Mouse (Mus musculus): ENCODE results near the gene Slc43a1. TPM values are rescaled to one million over a fixed set of nuclear protein-coding genes. Genes with fewer than 3 reads are reported as not detected.

Slc43a1 gene
- polyA plus RNA-seq, 1 experiment from 2014 or later = 153 TPM

GRCm38 (mm10) chr2:84872105-84872716 lies 33.6 kb downstream of the Slc43a1 start:
- ATAC-seq = no peak
- H3K4me2 ChIP-seq = peak overlapping the region; percentile 67
- H3K27ac ChIP-seq = no peak overlapping the region
- WGBS (ENCODE audit: insufficient replicate concordance) = 3% methylated on average over 78 of the region's 78 CpGs
- peaks cover 23% of the 10 kb centered on the region for H3K4me1 ChIP-seq
- H3K9ac ChIP-seq = peak overlapping the region; percentile 37
- no peaks in the 10 kb centered on the region for H3K36me3 ChIP-seq
- no peaks in the 10 kb centered on the region for H3K9me3 ChIP-seq (replicated peaks)
- H3K27me3 ChIP-seq (replicated peaks) = peaks cover 100% of the 10 kb centered on the region
- H3K4me3 ChIP-seq = peak overlapping the region; percentile 51

GRCm38 (mm10) chr2:84875842-84876241 lies 37.2 kb downstream of the Slc43a1 start:
- no peak overlapping the region for H3K9ac ChIP-seq
- peaks cover 10% of the 10 kb centered on the region for H3K4me1 ChIP-seq
- H3K27ac ChIP-seq = no peak overlapping the region
- peaks cover 97% of the 10 kb centered on the region for H3K27me3 ChIP-seq (replicated peaks)
- H3K4me2 ChIP-seq = no peak overlapping the region
- H3K4me3 ChIP-seq = no peak overlapping the region
- H3K36me3 ChIP-seq = no peaks in the 10 kb centered on the region
- no peak for ATAC-seq
- WGBS (ENCODE audit: insufficient replicate concordance) = 35% methylated on average over 6 of the region's 6 CpGs
- H3K9me3 ChIP-seq (replicated peaks) = no peaks in the 10 kb centered on the region

- no peak overlapping the region for H3K9ac ChIP-seq
- H3K4me3 ChIP-seq = no peak overlapping the region
- peaks cover 97% of the 10 kb centered on the region for H3K27me3 ChIP-seq (replicated peaks)
- peaks cover 15% of the 10 kb centered on the region; the same call in 1 of the 2 replicates for H3K4me1 ChIP-seq
- no peak for ATAC-seq
- no peaks in the 10 kb centered on the region for H3K36me3 ChIP-seq
- H3K9me3 ChIP-seq (replicated peaks) = no peaks in the 10 kb centered on the region
- H3K4me2 ChIP-seq = no peak overlapping the region
- WGBS (ENCODE audit: insufficient replicate concordance) = 74% methylated on average over 8 of the region's 8 CpGs
- no peak overlapping the region for H3K27ac ChIP-seq
These were observed 41.9 kb downstream of the Slc43a1 start for GRCm38 (mm10) chr2:84880590-84880989.

DNA sequence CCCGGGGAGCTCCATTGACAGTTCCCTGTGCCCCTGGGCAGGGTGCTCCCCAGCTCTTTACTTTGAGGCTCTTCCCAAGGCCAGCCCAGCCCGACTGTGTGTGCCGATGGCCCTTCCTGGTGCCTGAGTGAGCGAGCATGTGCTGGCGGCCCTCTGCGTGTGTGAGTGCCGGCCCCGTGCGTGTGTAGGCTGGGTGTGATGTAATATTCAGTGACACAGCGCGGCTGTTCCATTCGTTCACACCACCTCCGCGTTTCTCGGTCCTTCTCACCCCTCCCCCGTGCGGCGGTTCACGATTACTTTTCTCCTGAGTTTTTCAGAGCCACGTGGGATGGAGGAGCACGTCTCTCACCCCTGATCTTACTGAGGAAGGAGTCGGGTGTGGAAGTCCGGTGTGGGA lies 44.0 kb downstream of the Slc43a1 start:
- Histone ChIP-seq H3K27ac (no peak overlapping the region), H3K27me3 (replicated peaks) (peaks cover 97% of the 10 kb centered on the region), H3K4me3 (no peak overlapping the region), H3K4me2 (peak overlapping the region; percentile 22; the same call in 1 of the 2 replicates), H3K4me1 (peaks cover 32% of the 10 kb centered on the region), H3K9me3 (replicated peaks) (no peaks in the 10 kb centered on the region), H3K9ac (no peak overlapping the region), H3K36me3 (no peaks in the 10 kb centered on the region)
- ATAC-seq = no peak
- WGBS (ENCODE audit: insufficient replicate concordance) = 7% methylated on average over 23 of the region's 23 CpGs

DNA sequence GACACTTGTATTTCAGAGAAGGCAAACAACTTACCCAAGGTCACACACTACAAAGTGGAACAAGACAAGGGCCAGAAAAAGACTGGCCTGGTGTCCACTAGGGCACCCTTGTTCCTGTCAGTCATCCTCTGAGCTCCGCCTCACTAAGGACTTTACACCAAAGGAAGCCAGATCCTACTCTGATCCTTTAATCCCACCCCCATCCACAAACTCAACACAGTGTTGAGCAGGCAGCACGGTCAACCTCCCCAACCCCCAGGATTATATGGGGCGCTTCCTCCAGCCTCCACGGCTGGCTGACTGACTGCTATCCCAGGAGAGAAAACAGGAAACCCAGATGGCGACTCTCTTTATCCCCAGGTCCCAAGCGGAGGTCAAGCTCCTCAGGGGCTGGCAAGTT lies 44.4 kb downstream of the Slc43a1 start:
- Histone ChIP-seq H3K27me3 (replicated peaks) (peaks cover 97% of the 10 kb centered on the region), H3K9ac (no peak overlapping the region), H3K36me3 (no peaks in the 10 kb centered on the region), H3K27ac (no peak overlapping the region), H3K9me3 (replicated peaks) (no peaks in the 10 kb centered on the region), H3K4me3 (no peak overlapping the region; the same call in 1 of the 2 replicates), H3K4me2 (peak overlapping the region; percentile 22; the same call in 1 of the 2 replicates), H3K4me1 (peaks cover 37% of the 10 kb centered on the region)
- peak; percentile 24; the same call in 1 of the 2 replicates for ATAC-seq
- 12% methylated on average over 6 of the region's 6 CpGs for WGBS (ENCODE audit: insufficient replicate concordance)

GRCm38 (mm10) chr2:84883530-84883929 lies 44.9 kb downstream of the Slc43a1 start:
- no peak overlapping the region; the same call in 1 of the 2 replicates for H3K4me3 ChIP-seq
- no peak overlapping the region for H3K27ac ChIP-seq
- ATAC-seq = no peak
- H3K4me1 ChIP-seq = peaks cover 41% of the 10 kb centered on the region
- peaks cover 98% of the 10 kb centered on the region for H3K27me3 ChIP-seq (replicated peaks)
- no peak overlapping the region for H3K9ac ChIP-seq
- H3K4me2 ChIP-seq = peak overlapping the region; percentile 22
- WGBS (ENCODE audit: insufficient replicate concordance) = 6% methylated on average over 10 of the region's 11 CpGs
- no peaks in the 10 kb centered on the region for H3K9me3 ChIP-seq (replicated peaks)
- no peaks in the 10 kb centered on the region for H3K36me3 ChIP-seq

GRCm38 (mm10) chr2:84883942-84884341 lies 45.3 kb downstream of the Slc43a1 start:
- Histone ChIP-seq H3K36me3 (no peaks in the 10 kb centered on the region), H3K4me2 (no peak overlapping the region), H3K27ac (no peak overlapping the region), H3K9me3 (replicated peaks) (no peaks in the 10 kb centered on the region), H3K4me1 (peaks cover 45% of the 10 kb centered on the region), H3K9ac (no peak overlapping the region), H3K27me3 (replicated peaks) (peaks cover 100% of the 10 kb centered on the region), H3K4me3 (no peak overlapping the region)
- no peak for ATAC-seq
- 55% methylated on average over 4 of the region's 4 CpGs for WGBS (ENCODE audit: insufficient replicate concordance)

DNA sequence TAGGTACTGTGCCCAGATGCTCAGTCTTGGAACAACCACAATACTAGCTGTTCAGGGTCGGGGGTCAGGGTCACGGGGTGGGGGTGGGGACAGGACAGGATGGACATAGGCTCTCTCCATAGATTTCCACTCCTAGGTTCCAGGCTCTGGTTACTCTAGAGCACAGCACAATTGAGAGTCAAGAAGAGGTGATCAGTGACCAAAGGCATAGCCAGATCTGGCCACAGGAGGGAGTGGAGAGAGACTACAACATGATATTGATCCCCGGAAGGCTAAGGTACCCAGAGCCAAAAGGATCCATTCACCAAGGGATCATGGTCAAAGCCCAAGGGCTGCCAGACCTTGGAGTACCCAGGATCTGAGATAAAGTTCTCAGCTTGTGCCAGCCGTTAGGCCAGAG lies 46.0 kb downstream of the Slc43a1 start:
- H3K27me3 ChIP-seq (replicated peaks) = peaks cover 100% of the 10 kb centered on the region
- 29% methylated on average over 4 of the region's 4 CpGs for WGBS (ENCODE audit: insufficient replicate concordance)
- no peak overlapping the region for H3K4me2 ChIP-seq
- no peak overlapping the region for H3K9ac ChIP-seq
- no peaks in the 10 kb centered on the region for H3K9me3 ChIP-seq (replicated peaks)
- peaks cover 52% of the 10 kb centered on the region for H3K4me1 ChIP-seq
- no peak overlapping the region for H3K4me3 ChIP-seq
- no peak overlapping the region for H3K27ac ChIP-seq
- no peak for ATAC-seq
- no peaks in the 10 kb centered on the region for H3K36me3 ChIP-seq

DNA sequence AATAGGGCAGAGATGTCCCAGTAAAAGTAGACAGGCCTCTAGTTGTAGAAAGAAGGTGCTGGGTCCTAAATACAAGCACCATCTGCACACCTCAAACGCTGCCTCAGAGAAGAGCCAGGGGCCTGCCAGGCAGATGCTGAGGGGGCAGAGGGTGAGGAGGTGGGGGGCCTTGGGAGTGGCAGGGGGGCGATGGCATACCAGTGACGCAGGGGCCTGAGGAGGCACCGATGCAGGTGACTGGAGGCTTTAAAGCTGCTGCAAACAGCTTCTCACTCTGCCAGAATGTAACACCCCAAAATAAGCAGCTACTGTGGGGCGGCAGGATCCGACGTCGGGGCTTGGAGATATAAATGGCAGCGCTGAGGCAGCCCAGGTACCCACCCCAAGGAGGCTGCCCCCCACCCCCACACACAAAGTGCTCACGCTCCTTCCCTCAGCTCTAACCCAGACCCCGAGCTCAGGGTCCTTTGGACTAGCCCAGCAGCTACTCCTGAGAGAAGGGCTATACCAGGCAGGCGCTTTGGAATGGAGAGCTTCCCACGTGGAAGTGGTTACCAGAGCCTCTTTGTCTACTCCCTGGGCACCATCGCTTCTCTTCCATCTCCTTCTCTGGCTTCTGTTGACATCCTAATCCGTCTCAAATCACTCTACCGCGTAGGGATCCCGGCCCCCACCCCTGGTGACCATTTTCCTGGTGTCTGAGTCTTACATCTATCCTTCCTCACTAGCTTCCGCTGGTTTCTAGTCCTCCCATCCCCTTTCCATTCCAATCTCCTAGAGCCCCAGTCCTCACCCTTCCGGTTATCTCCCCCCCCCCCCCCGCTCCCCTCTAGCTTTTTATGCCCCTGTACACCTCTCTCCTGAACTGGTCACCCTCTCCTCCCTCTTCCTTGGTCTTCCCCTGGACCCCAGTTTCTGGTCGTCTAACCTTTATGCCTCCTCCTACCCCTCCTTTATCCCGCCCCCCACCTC lies 46.7 kb downstream of the Slc43a1 start:
- no peak for ATAC-seq
- peaks cover 53% of the 10 kb centered on the region for H3K4me1 ChIP-seq
- H3K36me3 ChIP-seq = no peaks in the 10 kb centered on the region
- peak overlapping the region; percentile 43; the same call in 1 of the 2 replicates for H3K4me3 ChIP-seq
- 9% methylated on average over 22 of the region's 23 CpGs for WGBS (ENCODE audit: insufficient replicate concordance)
- H3K27me3 ChIP-seq (replicated peaks) = peaks cover 100% of the 10 kb centered on the region
- H3K9me3 ChIP-seq (replicated peaks) = no peaks in the 10 kb centered on the region
- H3K27ac ChIP-seq = no peak overlapping the region
- no peak overlapping the region for H3K4me2 ChIP-seq
- no peak overlapping the region for H3K9ac ChIP-seq

- peak within 1 kb of the TSS; percentile 43 for H3K4me3 ChIP-seq
- peaks cover 100% of the 10 kb centered on the region for H3K27me3 ChIP-seq (replicated peaks)
- WGBS (ENCODE audit: insufficient replicate concordance) = 2% methylated on average over 32 of the region's 35 CpGs
- H3K27ac ChIP-seq = no peak within 1 kb of the TSS
- H3K4me2 ChIP-seq = peak within 1 kb of the TSS; percentile 65
- peaks cover 53% of the 10 kb centered on the region for H3K4me1 ChIP-seq
- no peaks in the 10 kb centered on the region for H3K36me3 ChIP-seq
- H3K9me3 ChIP-seq (replicated peaks) = no peaks in the 10 kb centered on the region
- H3K9ac ChIP-seq = peak within 1 kb of the TSS; percentile 19; the same call in 1 of the 2 replicates
- no peak for ATAC-seq
These were observed 47.6 kb downstream of the Slc43a1 start, which contains the start of gene Rtn4rl2 for GRCm38 (mm10) chr2:84886234-84886731. TSS of gene Rtn4rl2 (minus strand) at chr2:84886710.

DNA sequence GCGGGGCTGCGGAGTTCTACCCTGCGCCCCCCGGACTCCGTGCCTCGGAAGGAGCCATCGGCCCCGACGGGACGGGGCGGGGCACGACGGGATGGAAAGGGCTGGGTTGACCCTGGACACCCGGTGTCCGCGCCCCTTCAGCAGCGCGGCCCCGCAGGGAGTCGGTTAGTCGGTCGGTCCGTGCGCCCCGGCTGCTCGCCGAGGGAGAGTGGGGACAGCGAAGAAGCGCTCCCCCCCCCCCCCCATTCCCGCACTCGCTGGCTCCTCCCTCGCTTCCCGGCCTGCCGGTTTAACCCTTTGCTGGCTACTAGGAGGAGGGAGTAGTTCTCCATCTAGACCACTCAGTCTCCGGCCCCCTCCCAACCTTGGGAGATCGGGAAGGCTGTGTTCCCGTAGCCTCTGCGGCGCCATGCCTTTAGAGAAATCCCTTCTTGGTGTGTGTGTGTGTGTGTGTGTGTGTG lies 48.2 kb downstream of the Slc43a1 start:
- WGBS (ENCODE audit: insufficient replicate concordance) = under 1% methylated on average over 38 of the region's 39 CpGs
- H3K4me1 ChIP-seq = peaks cover 53% of the 10 kb centered on the region
- H3K27ac ChIP-seq = no peak overlapping the region
- peaks cover 100% of the 10 kb centered on the region for H3K27me3 ChIP-seq (replicated peaks)
- H3K9ac ChIP-seq = peak overlapping the region; percentile 19; the same call in 1 of the 2 replicates
- no peaks in the 10 kb centered on the region for H3K9me3 ChIP-seq (replicated peaks)
- H3K4me3 ChIP-seq = peak overlapping the region; percentile 43
- H3K4me2 ChIP-seq = peak overlapping the region; percentile 65
- no peaks in the 10 kb centered on the region for H3K36me3 ChIP-seq
- no peak for ATAC-seq
